Mouse (Mus musculus) ovary, adult 18-20 months (tissue): ENCODE results near the gene Syn1.

Experiments
- DNase-seq: peaks from one replicate; pipeline ENCODE4 v3.0.0; 2022; ENCODE audit warnings: low spot score, mixed read lengths

The Syn1 gene

DNA sequence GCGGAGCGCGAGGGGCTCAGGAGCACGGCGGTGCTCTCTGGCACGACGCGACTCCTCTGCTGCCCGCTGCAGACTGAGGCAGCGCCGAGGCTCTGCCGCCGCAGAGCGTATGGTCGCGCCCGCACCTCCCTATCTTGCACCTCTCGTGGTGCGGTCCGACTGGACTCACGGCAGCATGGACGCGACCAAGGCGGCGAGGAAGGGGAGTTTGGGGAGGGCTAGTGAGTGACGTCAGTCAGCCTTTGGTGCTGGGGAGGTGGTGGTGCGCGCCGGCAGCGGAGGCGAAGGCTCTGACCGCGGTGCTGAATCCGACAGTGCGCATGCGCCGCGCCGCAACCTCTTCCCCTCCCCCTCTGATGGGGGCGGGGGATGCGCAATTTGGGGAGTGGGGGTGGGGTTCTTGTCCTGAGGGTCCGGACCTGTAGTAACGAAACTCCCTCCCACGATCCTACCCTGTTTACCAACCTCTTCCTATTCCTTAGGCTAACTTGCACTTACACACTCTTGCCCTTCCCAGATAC is at the start of gene Syn1:
Gene Syn1, minus strand, starts transcription at position 161 of the 521 bp plus-strand sequence.
- peak; percentile 83 for DNase-seq

GRCm38 (mm10) chrX:20961477-20962378 is 40.9 kb upstream of the Syn1 start, which contains the start of gene Uxt:
Gene Uxt, minus strand, starts transcription at chrX:20962017.
- peak; percentile 85 for DNase-seq

DNA sequence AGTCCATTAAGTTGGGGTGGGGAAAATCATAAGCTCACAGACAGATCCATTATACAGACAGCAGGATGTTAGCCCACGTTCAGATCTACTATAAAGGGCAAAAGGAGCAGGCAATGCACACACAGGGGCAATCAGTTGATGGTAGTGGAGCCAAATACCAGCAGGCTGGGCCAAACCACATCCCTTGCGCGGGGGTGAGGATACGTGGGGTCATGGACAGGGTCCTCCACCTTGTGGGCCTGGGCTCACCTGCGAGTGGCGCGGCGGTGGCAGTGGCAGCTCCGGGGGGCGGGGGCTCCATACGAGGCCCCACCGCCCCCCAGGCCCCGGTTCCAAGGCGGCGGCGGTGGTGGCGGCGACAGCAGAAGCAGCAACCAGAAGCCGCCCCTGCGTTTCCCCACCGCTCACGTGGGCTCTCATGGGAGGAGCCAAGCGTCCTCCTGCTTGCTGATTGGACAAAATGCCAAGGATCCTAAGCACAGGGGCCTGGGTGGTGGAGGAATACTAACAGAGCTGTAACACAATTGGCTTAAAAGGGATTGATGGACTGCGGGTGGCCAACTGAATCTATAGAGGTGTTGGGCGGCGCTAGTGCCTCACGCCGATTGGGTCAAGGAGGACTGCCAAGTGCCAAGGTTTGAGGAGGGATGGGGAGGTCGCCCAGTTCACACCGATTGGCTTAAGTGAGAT is 29.5 kb upstream of the Syn1 start, which contains the start of gene Elk1:
Gene Elk1, minus strand, starts transcription at position 418 of the 690 bp plus-strand sequence.
- peak; percentile 81 for DNase-seq

DNA sequence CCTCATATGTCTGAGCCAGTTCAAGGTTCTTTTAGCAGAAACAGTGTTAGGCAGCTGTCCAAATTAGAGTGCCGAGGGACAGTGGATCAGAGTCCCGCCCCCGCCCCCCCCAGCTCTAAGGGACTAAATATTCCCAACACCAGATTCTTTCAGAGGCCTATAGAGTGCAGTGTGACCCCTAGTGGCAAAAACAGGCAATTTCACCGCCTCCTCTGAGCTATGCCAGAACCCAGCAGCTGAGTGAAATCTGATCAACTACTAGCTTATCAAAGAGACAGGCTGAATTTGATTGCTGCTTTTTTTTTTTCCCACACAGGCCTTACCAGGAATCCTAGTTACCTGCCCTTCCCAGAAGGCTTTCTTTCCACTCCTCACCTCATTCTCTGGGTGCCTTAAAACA is 25.3 kb upstream of the Syn1 start:
- no peak for DNase-seq

DNA sequence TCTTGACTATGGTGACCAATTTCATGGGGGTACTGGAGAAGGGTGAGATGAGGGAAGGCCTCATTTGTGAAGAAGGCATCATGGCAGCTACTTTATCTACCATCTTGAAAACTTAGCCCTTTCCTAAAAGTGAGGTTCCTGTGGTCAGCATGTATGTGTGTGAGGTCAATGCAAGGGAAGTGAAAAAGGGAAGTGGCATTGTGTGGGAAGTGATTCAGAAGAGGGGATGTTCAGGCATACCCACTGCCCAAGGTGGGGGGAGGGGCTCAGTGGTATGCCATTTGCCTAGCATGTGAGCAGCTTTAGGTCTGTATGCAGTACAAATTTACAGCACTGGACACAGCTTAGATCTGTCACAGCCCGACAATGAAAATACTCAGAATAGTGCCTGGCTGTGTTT is 11.2 kb upstream of the Syn1 start:
- no peak for DNase-seq

DNA sequence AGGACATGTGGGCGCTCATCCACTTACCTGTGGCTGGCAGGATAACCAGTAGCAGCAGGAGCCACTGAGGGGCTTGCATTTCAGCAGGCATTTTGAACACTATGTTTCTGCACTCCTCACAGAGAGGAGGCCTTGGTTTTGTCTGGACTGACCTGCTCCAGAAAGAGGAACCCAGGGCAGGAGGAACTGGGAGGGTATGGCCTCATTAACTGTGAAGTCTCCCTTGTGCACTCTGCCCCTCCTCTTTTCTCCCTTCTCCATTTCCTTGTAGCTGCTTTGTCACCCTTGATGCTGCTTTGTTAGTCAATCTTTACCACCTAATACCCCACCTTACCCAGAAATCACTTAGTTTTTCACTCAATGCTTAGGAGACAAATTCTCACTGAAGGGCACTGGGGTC is 10.6 kb upstream of the Syn1 start, which contains the start of gene Cfp:
Gene Cfp, minus strand, starts transcription at position 192 of the 400 bp plus-strand sequence.
- no peak for DNase-seq

GRCm38 (mm10) chrX:20929859-20930258 is 9.1 kb upstream of the Syn1 start:
- no peak for DNase-seq

- no peak for DNase-seq
Measured at GRCm38 (mm10) chrX:20924976-20925375, 4.2 kb upstream of the Syn1 start.

DNA sequence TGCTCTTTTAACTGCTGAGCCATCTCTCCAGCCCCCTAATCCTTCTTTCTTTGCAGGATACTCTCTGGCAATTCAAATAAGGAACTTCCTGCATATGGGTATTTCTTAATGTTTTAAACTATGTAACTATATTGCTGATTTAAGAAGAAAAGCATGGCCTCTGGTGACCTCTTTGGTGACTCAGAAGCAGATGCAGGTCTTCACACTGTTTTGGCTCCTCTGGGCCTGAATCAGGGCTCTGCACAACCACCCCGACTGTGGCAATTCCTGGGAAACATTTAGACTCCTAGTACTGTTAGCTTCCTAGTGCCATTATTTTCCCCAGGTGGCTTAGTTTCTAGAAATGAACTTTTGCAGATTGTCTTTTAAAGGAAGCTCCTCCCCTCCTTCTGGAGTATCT is 2.7 kb upstream of the Syn1 start:
- DNase-seq, result no peak

GRCm38 (mm10) chrX:20921366-20921765 is 562 bp upstream of the Syn1 start:
- DNase-seq, result no peak

DNA sequence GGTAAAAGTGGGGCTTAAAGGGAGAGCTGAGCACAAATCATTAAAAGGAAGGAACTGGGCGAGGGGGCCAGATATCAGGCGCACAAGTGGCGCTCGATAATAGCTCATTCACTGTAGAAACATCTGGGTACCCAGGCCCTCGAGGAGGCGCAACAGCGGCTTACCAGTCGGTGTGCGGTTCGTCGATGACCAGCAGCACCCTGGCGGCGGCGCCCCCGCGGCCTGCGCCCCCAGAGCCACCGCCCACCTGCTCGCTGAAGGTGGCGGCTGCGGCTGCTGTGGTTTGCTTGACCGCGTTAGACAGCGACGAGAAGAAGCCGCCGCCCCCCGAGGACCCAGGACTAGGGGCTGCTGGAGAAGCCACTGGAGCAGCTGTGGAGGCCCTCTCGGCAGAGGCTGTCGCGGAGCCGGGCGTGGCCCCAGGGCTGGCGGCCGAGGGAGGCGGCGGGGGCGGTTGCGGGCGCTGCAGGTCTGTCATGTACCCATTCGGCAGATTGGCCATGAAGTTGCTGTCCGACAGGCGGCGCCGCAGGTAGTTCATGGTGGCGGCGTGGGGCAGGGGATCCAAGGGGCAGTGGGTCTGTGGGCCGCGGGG is 458 bp downstream of the Syn1 start:
- DNase-seq, result no peak

GRCm38 (mm10) chrX:20915075-20915474 is 5.7 kb downstream of the Syn1 start:
- no peak for DNase-seq

DNA sequence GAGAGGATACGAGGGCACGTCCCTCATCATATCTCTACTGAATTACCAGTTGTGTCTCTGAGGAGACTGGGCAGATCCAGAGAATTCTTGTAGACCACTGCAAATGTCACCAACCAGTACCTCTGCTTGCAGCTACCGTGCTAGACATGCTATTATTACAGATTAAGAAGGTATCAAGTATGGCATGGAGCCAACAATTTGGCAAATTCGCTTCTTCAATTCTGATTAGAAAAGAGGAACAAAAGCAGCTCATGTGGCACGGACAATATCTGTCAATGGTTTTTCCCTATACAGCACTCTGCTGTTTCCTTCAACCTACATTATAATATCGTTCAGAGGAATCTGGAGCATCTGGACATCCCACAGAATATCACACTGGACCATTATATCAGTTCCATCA is 7.1 kb downstream of the Syn1 start:
- DNase-seq, result no peak

DNA sequence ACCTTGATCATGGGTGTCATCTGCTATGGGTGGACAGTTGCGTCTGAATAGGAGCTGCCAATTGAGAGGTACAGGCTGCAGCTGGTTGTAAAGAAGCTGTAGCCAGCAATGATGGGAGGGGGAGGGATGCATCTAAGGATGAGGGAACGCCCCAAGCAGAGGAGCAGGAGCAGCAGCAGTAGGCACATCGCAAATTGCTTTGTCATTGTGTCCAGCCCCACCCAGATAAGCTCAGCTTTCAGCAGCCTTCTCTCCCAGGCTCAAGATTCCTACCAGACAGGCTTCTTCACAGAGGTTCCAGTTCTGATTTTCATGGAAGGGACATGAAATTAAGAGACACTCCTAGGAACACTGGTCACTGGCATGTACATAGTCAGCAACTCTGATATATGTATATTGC is 10.7 kb downstream of the Syn1 start:
- no peak for DNase-seq

GRCm38 (mm10) chrX:20875241-20875640 is 45.6 kb downstream of the Syn1 start:
- no peak for DNase-seq

DNA sequence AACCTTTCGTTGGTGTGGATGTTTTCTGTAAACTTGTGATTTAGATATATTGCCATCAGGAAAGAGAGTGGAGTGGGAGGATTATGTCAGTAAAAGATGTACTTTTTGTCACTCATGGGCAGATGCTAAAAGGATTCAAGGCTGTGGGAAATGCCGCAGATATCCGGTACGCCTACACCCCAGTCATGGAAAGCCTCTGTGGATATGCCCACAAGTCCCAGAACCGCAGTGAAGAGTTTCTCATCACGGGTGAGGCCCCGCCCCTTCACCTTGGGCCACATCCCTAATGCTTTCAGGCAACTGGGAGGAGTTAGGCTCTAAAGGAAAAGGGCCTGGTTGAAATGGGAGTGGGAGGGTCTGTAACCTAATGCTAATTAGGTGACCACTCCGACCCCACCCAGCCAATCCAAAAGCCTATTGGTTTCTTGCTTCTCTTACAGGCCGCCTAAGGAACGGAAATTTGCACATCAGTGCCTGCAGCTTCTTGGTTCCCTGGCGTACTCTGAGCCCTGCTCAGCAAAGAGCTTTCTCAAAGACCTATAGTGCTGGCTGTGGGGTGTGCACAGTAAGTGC is 47.8 kb downstream of the Syn1 start:
- DNase-seq, result no peak

- DNase-seq, result peak; percentile 74
Measured at GRCm38 (mm10) chrX:20869962-20870513, 50.8 kb downstream of the Syn1 start, which contains the start of gene Timp1. Gene Timp1, plus strand, starts transcription at chrX:20870166.

DNA sequence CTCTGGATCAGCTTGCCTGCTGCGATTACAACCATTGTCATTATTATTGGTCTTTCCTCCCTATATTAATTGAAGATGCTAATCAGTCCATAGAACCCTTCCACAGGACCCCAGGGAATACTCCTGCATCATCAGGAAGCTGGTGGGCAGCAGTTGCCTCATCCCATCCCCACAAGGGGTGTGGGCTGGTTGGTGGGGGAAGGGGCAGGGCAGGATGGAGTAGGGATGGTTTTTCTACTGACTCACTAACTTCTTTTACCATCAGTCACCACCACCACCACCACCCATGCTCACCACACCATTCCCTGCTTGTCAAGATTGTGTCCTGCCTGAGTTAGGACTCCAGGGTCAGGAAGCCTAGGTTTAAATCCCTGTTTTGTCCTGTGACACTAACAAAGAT is 51.6 kb downstream of the Syn1 start:
- no peak for DNase-seq

DNA sequence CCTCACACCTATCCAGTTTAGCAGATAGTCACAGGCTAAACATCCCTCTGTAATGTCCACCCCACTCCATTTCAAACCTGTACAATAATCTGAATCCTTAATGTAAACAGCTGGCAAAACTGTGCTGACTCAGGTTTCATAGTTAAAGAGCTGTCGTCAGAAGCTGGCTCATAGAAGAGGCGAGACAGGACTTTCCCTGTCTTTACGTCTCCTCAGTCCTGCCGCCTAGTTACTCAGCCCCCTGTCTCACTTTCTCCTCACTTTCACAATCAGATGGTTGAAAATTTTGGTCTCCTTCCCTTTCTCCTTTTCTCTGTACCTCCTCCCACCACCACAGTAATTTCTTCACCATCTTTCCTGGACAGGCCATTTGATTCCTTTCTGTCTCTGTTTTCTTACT is 52.7 kb downstream of the Syn1 start:
- DNase-seq, result no peak

DNA sequence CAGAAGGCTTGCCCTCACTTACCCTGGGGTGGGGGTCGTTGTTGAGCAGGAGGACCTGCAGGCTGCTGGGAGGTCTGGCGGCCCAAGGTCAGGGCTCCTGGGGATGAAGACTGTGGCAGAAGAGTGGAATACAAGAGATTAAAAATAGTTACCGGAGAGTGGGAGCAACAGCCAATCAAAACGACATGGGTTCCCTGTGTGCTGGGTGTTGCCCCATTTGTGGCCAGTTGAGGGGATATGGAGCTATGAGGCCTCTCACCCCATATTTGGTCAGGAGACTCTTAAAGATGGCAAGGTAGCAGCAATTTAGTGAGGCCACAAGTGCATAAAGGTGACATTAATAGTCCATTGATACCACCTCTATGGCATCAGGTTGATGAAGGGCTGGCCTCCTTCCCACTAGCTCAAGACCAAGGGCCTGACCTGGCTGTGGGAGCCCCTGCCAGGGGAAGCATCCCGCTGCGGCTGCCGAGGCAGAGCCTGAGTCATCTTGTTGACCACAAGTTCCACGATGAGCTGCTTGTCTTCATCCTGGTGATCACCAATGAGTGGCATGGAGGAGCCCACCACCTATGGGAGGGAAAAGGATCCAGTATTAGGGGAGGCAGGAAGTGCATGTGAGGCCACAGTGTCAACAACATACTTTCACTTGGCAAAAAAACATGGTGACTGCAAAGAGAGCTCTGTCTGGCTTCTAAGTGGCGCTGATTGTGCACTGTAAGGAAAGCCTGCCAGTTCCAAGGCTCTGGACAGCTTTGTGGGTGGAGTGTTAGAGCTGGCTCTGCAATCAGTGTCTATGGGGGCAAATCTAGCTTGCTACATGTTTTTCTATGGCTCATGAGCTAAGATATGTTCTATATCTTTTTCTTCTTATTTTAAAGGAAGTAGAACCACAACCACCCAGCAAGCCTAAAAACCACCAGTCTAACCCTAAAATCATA is 57.4 kb downstream of the Syn1 start:
- no peak for DNase-seq
